Mouse (Mus musculus): ENCODE data around the gene Kalrn.
A peak's percentile ranks its signal among the peaks of the same experiment; 100 is the strongest.

The Kalrn gene

GRCm38 (mm10) chr16:33963509-33963908, 609.8 kb downstream of the Kalrn start:
- H3K4me1 ChIP-seq (replicated peaks; ENCODE audit: low read depth, low read length), result peaks cover 47% of the 10 kb centered on the region

GRCm38 (mm10) chr16:33954793-33955192, 618.5 kb downstream of the Kalrn start:
- peaks cover 76% of the 10 kb centered on the region for H3K36me3 ChIP-seq (ENCODE audit: insufficient read depth, low read length)
- H3K4me1 ChIP-seq (replicated peaks; ENCODE audit: low read depth, low read length), result peaks cover 8% of the 10 kb centered on the region
- no peaks in the 10 kb centered on the region for H3K27me3 ChIP-seq (ENCODE audit: insufficient read depth, low read length)
- TF ChIP-seq CTCF (conservative IDR thresholded peaks at IDR 0.05; ENCODE audit: low read length) (no peak), POU5F1 (IDR thresholded peaks at IDR 0.05; ENCODE audit: borderline replicate concordance, low read length) (no peak), NANOG (IDR thresholded peaks at IDR 0.05; ENCODE audit: borderline replicate concordance, low read length) (no peak)
- no peak overlapping the region for H3K4me3 ChIP-seq (replicated peaks; ENCODE audit: low read length)
- no peaks in the 10 kb centered on the region for H3K9me3 ChIP-seq (ENCODE audit: low read length)

More at GRCm38 (mm10) chr16:33963509-33963908, 609.8 kb downstream of the Kalrn start:
- H3K27me3 ChIP-seq (ENCODE audit: insufficient read depth, low read length), result peaks cover 5% of the 10 kb centered on the region; the same call in 1 of the 2 replicates
- H3K36me3 ChIP-seq (ENCODE audit: insufficient read depth, low read length), result peaks cover 59% of the 10 kb centered on the region
- no peak for TF ChIP-seq POU5F1 (IDR thresholded peaks at IDR 0.05; ENCODE audit: borderline replicate concordance, low read length)
- TF ChIP-seq CTCF (conservative IDR thresholded peaks at IDR 0.05; ENCODE audit: low read length), result no peak
- no peak for TF ChIP-seq NANOG (IDR thresholded peaks at IDR 0.05; ENCODE audit: borderline replicate concordance, low read length)
- no peaks in the 10 kb centered on the region for H3K9me3 ChIP-seq (ENCODE audit: low read length)
- no peak overlapping the region for H3K4me3 ChIP-seq (replicated peaks; ENCODE audit: low read length)

GRCm38 (mm10) chr16:33953008-33953407, 620.3 kb downstream of the Kalrn start:
- peaks cover 65% of the 10 kb centered on the region for H3K36me3 ChIP-seq (ENCODE audit: insufficient read depth, low read length)
- peaks cover 18% of the 10 kb centered on the region for H3K4me1 ChIP-seq (replicated peaks; ENCODE audit: low read depth, low read length)
- H3K4me3 ChIP-seq (replicated peaks; ENCODE audit: low read length), result no peak overlapping the region
- no peaks in the 10 kb centered on the region for H3K27me3 ChIP-seq (ENCODE audit: insufficient read depth, low read length)
- no peaks in the 10 kb centered on the region for H3K9me3 ChIP-seq (ENCODE audit: low read length)
- TF ChIP-seq NANOG (IDR thresholded peaks at IDR 0.05; ENCODE audit: borderline replicate concordance, low read length) (no peak), POU5F1 (IDR thresholded peaks at IDR 0.05; ENCODE audit: borderline replicate concordance, low read length) (no peak), CTCF (conservative IDR thresholded peaks at IDR 0.05; ENCODE audit: low read length) (no peak)

GRCm38 (mm10) chr16:33950830-33951229, 622.5 kb downstream of the Kalrn start:
- Histone ChIP-seq H3K4me3 (replicated peaks; ENCODE audit: low read length) (no peak overlapping the region), H3K4me1 (replicated peaks; ENCODE audit: low read depth, low read length) (peaks cover 26% of the 10 kb centered on the region)

GRCm38 (mm10) chr16:33950386-33950785, 622.9 kb downstream of the Kalrn start:
- Histone ChIP-seq H3K27me3 (ENCODE audit: insufficient read depth, low read length) (no peaks in the 10 kb centered on the region), H3K9me3 (ENCODE audit: low read length) (no peaks in the 10 kb centered on the region), H3K4me1 (replicated peaks; ENCODE audit: low read depth, low read length) (peaks cover 26% of the 10 kb centered on the region), H3K36me3 (ENCODE audit: insufficient read depth, low read length) (peaks cover 43% of the 10 kb centered on the region), H3K4me3 (replicated peaks; ENCODE audit: low read length) (no peak overlapping the region)
- TF ChIP-seq NANOG (IDR thresholded peaks at IDR 0.05; ENCODE audit: borderline replicate concordance, low read length) (no peak), POU5F1 (IDR thresholded peaks at IDR 0.05; ENCODE audit: borderline replicate concordance, low read length) (no peak), CTCF (conservative IDR thresholded peaks at IDR 0.05; ENCODE audit: low read length) (peak; percentile 13; the same call in 1 of the 2 replicates)

More at GRCm38 (mm10) chr16:33950830-33951229, 622.5 kb downstream of the Kalrn start:
- H3K9me3 ChIP-seq (ENCODE audit: low read length), result no peaks in the 10 kb centered on the region
- H3K36me3 ChIP-seq (ENCODE audit: insufficient read depth, low read length), result peaks cover 47% of the 10 kb centered on the region
- no peaks in the 10 kb centered on the region for H3K27me3 ChIP-seq (ENCODE audit: insufficient read depth, low read length)
- no peak for TF ChIP-seq POU5F1 (IDR thresholded peaks at IDR 0.05; ENCODE audit: borderline replicate concordance, low read length)
- peak; percentile 78 for TF ChIP-seq CTCF (conservative IDR thresholded peaks at IDR 0.05; ENCODE audit: low read length)

- H3K4me3 ChIP-seq (replicated peaks; ENCODE audit: low read length), result no peak overlapping the region
- peaks cover 26% of the 10 kb centered on the region for H3K4me1 ChIP-seq (replicated peaks; ENCODE audit: low read depth, low read length)
- H3K36me3 ChIP-seq (ENCODE audit: insufficient read depth, low read length), result peaks cover 21% of the 10 kb centered on the region
- no peak for TF ChIP-seq CTCF (conservative IDR thresholded peaks at IDR 0.05; ENCODE audit: low read length)
- TF ChIP-seq POU5F1 (IDR thresholded peaks at IDR 0.05; ENCODE audit: borderline replicate concordance, low read length), result no peak
- no peak for TF ChIP-seq NANOG (IDR thresholded peaks at IDR 0.05; ENCODE audit: borderline replicate concordance, low read length)
- H3K9me3 ChIP-seq (ENCODE audit: low read length), result no peaks in the 10 kb centered on the region
- no peaks in the 10 kb centered on the region for H3K27me3 ChIP-seq (ENCODE audit: insufficient read depth, low read length)
These were observed 625.4 kb downstream of the Kalrn start for GRCm38 (mm10) chr16:33947664-33948571.

GRCm38 (mm10) chr16:33946021-33946420, 627.3 kb downstream of the Kalrn start:
- Histone ChIP-seq H3K4me1 (replicated peaks; ENCODE audit: low read depth, low read length) (peaks cover 40% of the 10 kb centered on the region), H3K27me3 (ENCODE audit: insufficient read depth, low read length) (no peaks in the 10 kb centered on the region), H3K36me3 (ENCODE audit: insufficient read depth, low read length) (peaks cover 14% of the 10 kb centered on the region), H3K4me3 (replicated peaks; ENCODE audit: low read length) (no peak overlapping the region), H3K9me3 (ENCODE audit: low read length) (no peaks in the 10 kb centered on the region)
- TF ChIP-seq NANOG (IDR thresholded peaks at IDR 0.05; ENCODE audit: borderline replicate concordance, low read length) (no peak), POU5F1 (IDR thresholded peaks at IDR 0.05; ENCODE audit: borderline replicate concordance, low read length) (no peak), CTCF (conservative IDR thresholded peaks at IDR 0.05; ENCODE audit: low read length) (no peak)

- Histone ChIP-seq H3K4me3 (replicated peaks; ENCODE audit: low read length) (no peak overlapping the region), H3K9me3 (ENCODE audit: low read length) (no peaks in the 10 kb centered on the region), H3K27me3 (ENCODE audit: insufficient read depth, low read length) (no peaks in the 10 kb centered on the region), H3K36me3 (ENCODE audit: insufficient read depth, low read length) (peaks cover 14% of the 10 kb centered on the region), H3K4me1 (replicated peaks; ENCODE audit: low read depth, low read length) (peaks cover 39% of the 10 kb centered on the region)
- TF ChIP-seq NANOG (IDR thresholded peaks at IDR 0.05; ENCODE audit: borderline replicate concordance, low read length) (no peak), CTCF (conservative IDR thresholded peaks at IDR 0.05; ENCODE audit: low read length) (no peak), POU5F1 (IDR thresholded peaks at IDR 0.05; ENCODE audit: borderline replicate concordance, low read length) (no peak)
These were observed 628.6 kb downstream of the Kalrn start for GRCm38 (mm10) chr16:33944772-33945171.

All from E14TG2a.4 (cell line).